Mouse (Mus musculus): ENCODE results near the gene Plpp3.

DNA sequence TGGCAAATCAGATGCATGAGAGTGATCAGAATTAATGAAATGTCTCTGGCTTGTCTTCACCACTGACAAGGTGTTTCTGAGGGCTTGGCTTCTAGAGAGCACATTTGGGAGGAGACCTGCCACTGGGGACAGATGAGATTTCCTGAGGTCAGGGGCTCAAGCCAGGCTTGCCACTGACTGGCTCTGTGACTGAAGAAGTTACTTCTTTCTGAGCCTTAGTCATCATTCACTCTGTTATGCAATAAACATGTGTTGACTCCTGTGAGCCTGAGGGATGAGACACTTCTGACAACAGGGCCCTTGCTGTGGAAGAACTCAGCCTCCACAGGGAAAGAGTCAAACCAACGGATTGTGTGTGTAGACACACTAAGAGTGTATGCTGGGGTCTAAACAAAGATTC is 91.0 kb downstream of the Plpp3 start:
- TF ChIP-seq GATA1 (IDR thresholded peaks at IDR 0.05; ENCODE audit: borderline replicate concordance, low read length) (no peak), FLI1 (IDR thresholded peaks at IDR 0.05; ENCODE audit: low read length) (no peak)
